Mouse (Mus musculus): ENCODE results near the gene Frmd5. TPM values are rescaled to one million over a fixed set of nuclear protein-coding genes. Genes with fewer than 3 reads are reported as not detected.
A peak's percentile ranks its signal among the peaks of the same experiment; 100 is the strongest.

Gene Frmd5
- polyA plus RNA-seq, 2 experiments, result 0.78 to 2.2 TPM

GRCm38 (mm10) chr2:121676951-121677648, 129.8 kb downstream of the Frmd5 start:
- no peak for ATAC-seq (ENCODE audit: low FRiP score, low read depth)
- WGBS, result 62% methylated on average over 6 of the region's 6 CpGs

GRCm38 (mm10) chr2:121675895-121676294, 131.0 kb downstream of the Frmd5 start:
- Histone ChIP-seq H3K9me3 (ENCODE audit: control insufficient read depth, low read length) (no peaks in the 10 kb centered on the region), H3K4me2 (replicated peaks; ENCODE audit: low read depth, low read length, severe bottlenecking) (no peak overlapping the region), H3K4me1 (ENCODE audit: control insufficient read depth, insufficient read depth, low read length) (no peaks in the 10 kb centered on the region), H3K27me3 (ENCODE audit: control insufficient read depth, insufficient read depth, low read length) (no peaks in the 10 kb centered on the region), H3K36me3 (ENCODE audit: control insufficient read depth, insufficient read depth, low read length) (no peaks in the 10 kb centered on the region), H3K4me3 (replicated peaks; ENCODE audit: low read length) (no peak overlapping the region), H3K9ac (ENCODE audit: low read depth, low read length, severe bottlenecking) (no peak overlapping the region), H3K27ac (replicated peaks; ENCODE audit: low read depth, low read length) (no peak overlapping the region)
- 77% methylated on average over 5 of the region's 5 CpGs for WGBS
- ATAC-seq (ENCODE audit: low FRiP score, low read depth), result no peak
- no peak for TF ChIP-seq POLR2A (IDR thresholded peaks at IDR 0.05; ENCODE audit: borderline replicate concordance, extremely low read depth, insufficient read depth, insufficient read length)
- DNase-seq (ENCODE audit: low spot score), result no peak

More at GRCm38 (mm10) chr2:121676951-121677648, 129.8 kb downstream of the Frmd5 start:
- H3K9me3 ChIP-seq (ENCODE audit: control insufficient read depth, low read length), result no peaks in the 10 kb centered on the region
- peak; percentile 4 for DNase-seq (ENCODE audit: low spot score)
- H3K4me1 ChIP-seq (ENCODE audit: control insufficient read depth, insufficient read depth, low read length), result no peaks in the 10 kb centered on the region
- H3K36me3 ChIP-seq (ENCODE audit: control insufficient read depth, insufficient read depth, low read length), result no peaks in the 10 kb centered on the region
- no peaks in the 10 kb centered on the region for H3K27me3 ChIP-seq (ENCODE audit: control insufficient read depth, insufficient read depth, low read length)
- no peak overlapping the region for H3K4me2 ChIP-seq (replicated peaks; ENCODE audit: low read depth, low read length, severe bottlenecking)
- H3K9ac ChIP-seq (ENCODE audit: low read depth, low read length, severe bottlenecking), result no peak overlapping the region
- no peak for TF ChIP-seq POLR2A (IDR thresholded peaks at IDR 0.05; ENCODE audit: borderline replicate concordance, extremely low read depth, insufficient read depth, insufficient read length)
- H3K4me3 ChIP-seq (replicated peaks; ENCODE audit: low read length), result no peak overlapping the region
- no peak overlapping the region for H3K27ac ChIP-seq (replicated peaks; ENCODE audit: low read depth, low read length)

GRCm38 (mm10) chr2:121675136-121675535, 131.8 kb downstream of the Frmd5 start:
- no peak for ATAC-seq (ENCODE audit: low FRiP score, low read depth)
- H3K4me3 ChIP-seq (replicated peaks; ENCODE audit: low read length), result no peak overlapping the region
- no peak for TF ChIP-seq POLR2A (IDR thresholded peaks at IDR 0.05; ENCODE audit: borderline replicate concordance, extremely low read depth, insufficient read depth, insufficient read length)
- no peak overlapping the region for H3K4me2 ChIP-seq (replicated peaks; ENCODE audit: low read depth, low read length, severe bottlenecking)
- no peak overlapping the region for H3K9ac ChIP-seq (ENCODE audit: low read depth, low read length, severe bottlenecking)
- no peaks in the 10 kb centered on the region for H3K9me3 ChIP-seq (ENCODE audit: control insufficient read depth, low read length)
- H3K27me3 ChIP-seq (ENCODE audit: control insufficient read depth, insufficient read depth, low read length), result no peaks in the 10 kb centered on the region
- WGBS, result 77% methylated on average over 3 of the region's 3 CpGs
- no peaks in the 10 kb centered on the region for H3K4me1 ChIP-seq (ENCODE audit: control insufficient read depth, insufficient read depth, low read length)
- H3K27ac ChIP-seq (replicated peaks; ENCODE audit: low read depth, low read length), result no peak overlapping the region
- no peaks in the 10 kb centered on the region for H3K36me3 ChIP-seq (ENCODE audit: control insufficient read depth, insufficient read depth, low read length)
- no peak for DNase-seq (ENCODE audit: low spot score)

- no peak for TF ChIP-seq POLR2A (IDR thresholded peaks at IDR 0.05; ENCODE audit: borderline replicate concordance, extremely low read depth, insufficient read depth, insufficient read length)
- ATAC-seq (ENCODE audit: low FRiP score, low read depth) (no peak), DNase-seq (ENCODE audit: low spot score) (no peak)
- H3K9ac ChIP-seq (ENCODE audit: low read depth, low read length, severe bottlenecking), result no peak overlapping the region
- H3K9me3 ChIP-seq (ENCODE audit: control insufficient read depth, low read length), result no peaks in the 10 kb centered on the region
- no peaks in the 10 kb centered on the region for H3K27me3 ChIP-seq (ENCODE audit: control insufficient read depth, insufficient read depth, low read length)
- no peaks in the 10 kb centered on the region for H3K4me1 ChIP-seq (ENCODE audit: control insufficient read depth, insufficient read depth, low read length)
- 61% methylated on average over 8 of the region's 8 CpGs for WGBS
- no peak overlapping the region for H3K4me3 ChIP-seq (replicated peaks; ENCODE audit: low read length)
- no peak overlapping the region for H3K27ac ChIP-seq (replicated peaks; ENCODE audit: low read depth, low read length)
- no peak overlapping the region for H3K4me2 ChIP-seq (replicated peaks; ENCODE audit: low read depth, low read length, severe bottlenecking)
- H3K36me3 ChIP-seq (ENCODE audit: control insufficient read depth, insufficient read depth, low read length), result no peaks in the 10 kb centered on the region
These were observed 132.7 kb downstream of the Frmd5 start for GRCm38 (mm10) chr2:121674211-121674610.

- no peak for ATAC-seq (ENCODE audit: low FRiP score, low read depth)
- no peaks in the 10 kb centered on the region for H3K4me1 ChIP-seq (ENCODE audit: control insufficient read depth, insufficient read depth, low read length)
- no peak for DNase-seq (ENCODE audit: low spot score)
- H3K9ac ChIP-seq (ENCODE audit: low read depth, low read length, severe bottlenecking), result no peak overlapping the region
- WGBS, result 76% methylated on average over 6 of the region's 6 CpGs
- H3K27ac ChIP-seq (replicated peaks; ENCODE audit: low read depth, low read length), result no peak overlapping the region
- H3K27me3 ChIP-seq (ENCODE audit: control insufficient read depth, insufficient read depth, low read length), result no peaks in the 10 kb centered on the region
- no peak for TF ChIP-seq POLR2A (IDR thresholded peaks at IDR 0.05; ENCODE audit: borderline replicate concordance, extremely low read depth, insufficient read depth, insufficient read length)
- H3K9me3 ChIP-seq (ENCODE audit: control insufficient read depth, low read length), result no peaks in the 10 kb centered on the region
- no peak overlapping the region for H3K4me2 ChIP-seq (replicated peaks; ENCODE audit: low read depth, low read length, severe bottlenecking)
- no peaks in the 10 kb centered on the region for H3K36me3 ChIP-seq (ENCODE audit: control insufficient read depth, insufficient read depth, low read length)
- no peak overlapping the region for H3K4me3 ChIP-seq (replicated peaks; ENCODE audit: low read length)
These were observed 137.0 kb downstream of the Frmd5 start for GRCm38 (mm10) chr2:121669846-121670245.

All from limb, embryonic 14.5 days (tissue).